Mouse (Mus musculus): ENCODE measurements at regions not wholly inside any gene's neighbourhood (a gene's known extent, or its start where the extent isn't known, plus 50 kb on each side); places are given as distances from the start of the nearest gene placed in this dataset.

- peak; percentile 75 for ATAC-seq (ENCODE audit: poor library complexity, severe bottlenecking)
These were observed 94.3 kb upstream of the Tle4 start for GRCm38 (mm10) chr19:14692183-14692582.

GRCm38 (mm10) chr19:14685628-14686027, 87.8 kb upstream of the Tle4 start:
- ATAC-seq (ENCODE audit: poor library complexity, severe bottlenecking) = no peak

GRCm38 (mm10) chr19:14684669-14685068, 86.8 kb upstream of the Tle4 start:
- ATAC-seq (ENCODE audit: poor library complexity, severe bottlenecking) = no peak

GRCm38 (mm10) chr19:14681306-14681705, 83.5 kb upstream of the Tle4 start:
- ATAC-seq (ENCODE audit: poor library complexity, severe bottlenecking) = no peak

- no peak for ATAC-seq (ENCODE audit: poor library complexity, severe bottlenecking)
These were observed 81.9 kb upstream of the Tle4 start for GRCm38 (mm10) chr19:14679776-14680175.

- ATAC-seq (ENCODE audit: poor library complexity, severe bottlenecking) = peak; percentile 67
These were observed 80.7 kb upstream of the Tle4 start for GRCm38 (mm10) chr19:14678584-14678983.

- ATAC-seq (ENCODE audit: poor library complexity, severe bottlenecking) = peak; percentile 88
These were observed 79.1 kb upstream of the Tle4 start for GRCm38 (mm10) chr19:14676929-14677328.

- ATAC-seq (ENCODE audit: poor library complexity, severe bottlenecking) = no peak
These were observed 72.9 kb upstream of the Tle4 start for GRCm38 (mm10) chr19:14670821-14671104.

GRCm38 (mm10) chr19:14670078-14670820, 72.4 kb upstream of the Tle4 start:
- peak; percentile 22 for ATAC-seq (ENCODE audit: poor library complexity, severe bottlenecking)

GRCm38 (mm10) chr19:14668512-14669181, 70.8 kb upstream of the Tle4 start:
- ATAC-seq (ENCODE audit: poor library complexity, severe bottlenecking) = peak; percentile 81

- no peak for ATAC-seq (ENCODE audit: poor library complexity, severe bottlenecking)
These were observed 67.0 kb upstream of the Tle4 start for GRCm38 (mm10) chr19:14664682-14665417.

- no peak for ATAC-seq (ENCODE audit: poor library complexity, severe bottlenecking)
These were observed 66.3 kb upstream of the Tle4 start for GRCm38 (mm10) chr19:14664096-14664586.

- ATAC-seq (ENCODE audit: poor library complexity, severe bottlenecking) = no peak
These were observed 65.5 kb upstream of the Tle4 start for GRCm38 (mm10) chr19:14663350-14663749.

GRCm38 (mm10) chr19:14659725-14660124, 61.9 kb upstream of the Tle4 start:
- peak; percentile 57; the same call in 1 of the 2 replicates for ATAC-seq (ENCODE audit: poor library complexity, severe bottlenecking)

GRCm38 (mm10) chr19:14658479-14658878, 60.6 kb upstream of the Tle4 start:
- no peak for ATAC-seq (ENCODE audit: poor library complexity, severe bottlenecking)

GRCm38 (mm10) chr19:14656022-14656388, 58.2 kb upstream of the Tle4 start:
- no peak for ATAC-seq (ENCODE audit: poor library complexity, severe bottlenecking)

GRCm38 (mm10) chr19:14655302-14656021, 57.6 kb upstream of the Tle4 start:
- ATAC-seq (ENCODE audit: poor library complexity, severe bottlenecking) = peak; percentile 33; the same call in 1 of the 2 replicates
